Mouse (Mus musculus) gastrocnemius, postnatal 25 days (tissue): ENCODE data around the gene Agpat3. TPM values are rescaled to one million over a fixed set of nuclear protein-coding genes. Genes with fewer than 3 reads are reported as not detected.
A peak's percentile ranks its signal among the peaks of the same experiment; 100 is the strongest.
"Not testable (repeated sequence)": the region's sequence is repeated elsewhere in the genome, so short reads cannot be mapped to it uniquely, and the experiment has no call there.

Experiments
- DNase-seq: peaks from one replicate; pipeline ENCODE4 v3.0.0; 2022
- total RNA-seq, 2 experiments: library from RNA; stranded (reverse); gene quantifications; 1 replicate in 1 of 2; 2 replicates in 1 of 2; pipeline ENCODE4 v1.2.3; 2021

Agpat3 gene
- total RNA-seq, 2 experiments from 2014 or later, result 120 to 123 TPM

DNA sequence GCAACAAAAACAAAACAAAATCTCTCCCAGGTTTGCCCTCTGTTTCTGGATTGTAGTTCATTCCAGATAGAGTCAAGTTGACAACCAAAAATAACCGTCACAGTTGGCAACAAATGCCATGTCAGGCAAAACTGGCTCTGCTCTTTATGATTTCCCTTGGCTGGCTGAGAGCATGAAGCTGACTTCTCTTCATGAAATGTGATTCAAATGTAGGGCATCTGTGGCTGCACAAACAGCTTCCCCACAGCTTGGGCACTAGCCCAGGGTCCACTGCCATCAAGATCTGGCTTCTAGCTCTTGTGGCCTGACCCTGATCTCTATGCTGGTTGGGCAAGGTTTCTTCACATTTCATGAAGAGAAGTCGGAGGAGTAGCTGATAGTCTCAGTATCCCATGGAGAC lies 9.7 kb upstream of the Agpat3 start:
- peak; percentile 62 for DNase-seq

DNA sequence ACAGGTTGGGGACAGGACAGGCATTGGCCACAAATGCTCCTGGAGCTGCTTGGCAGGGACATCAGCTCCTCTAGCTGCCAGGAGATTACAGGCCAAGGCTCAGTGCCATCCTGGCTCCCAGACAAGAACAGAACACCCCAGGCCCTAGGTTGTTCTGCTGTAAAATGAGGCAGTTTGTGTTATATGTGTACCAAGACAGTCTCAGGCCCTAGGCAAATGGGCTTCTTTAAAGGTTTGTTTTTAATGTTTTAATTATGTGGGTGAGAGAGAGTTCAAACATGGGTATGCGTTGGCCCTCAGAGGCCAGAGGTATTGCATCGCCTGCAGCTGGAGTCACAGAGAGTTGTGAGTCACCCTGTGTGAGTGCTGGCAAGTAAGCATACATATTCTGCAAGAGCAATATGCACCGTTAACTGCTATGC lies 8.0 kb upstream of the Agpat3 start:
- DNase-seq, result no peak

DNA sequence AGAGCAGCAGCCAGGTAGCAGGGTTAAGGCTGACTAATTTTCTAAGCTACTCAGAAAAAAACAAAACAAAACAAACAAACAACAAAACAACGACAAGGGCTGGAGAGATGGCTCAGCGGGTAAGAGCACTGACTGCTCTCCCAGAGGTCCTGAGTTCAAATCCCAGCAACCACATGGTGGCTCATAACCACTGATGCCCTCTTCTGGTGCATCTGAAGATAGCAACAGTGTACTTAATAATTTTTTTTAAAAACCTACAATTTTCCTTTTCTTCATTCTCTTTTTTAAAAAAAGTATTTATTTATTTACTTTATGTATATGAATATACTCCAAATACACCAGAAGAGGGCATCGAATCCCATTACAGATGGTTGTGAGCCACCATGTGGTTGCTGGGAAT lies 6.7 kb upstream of the Agpat3 start:
- DNase-seq, result not testable (repeated sequence)

DNA sequence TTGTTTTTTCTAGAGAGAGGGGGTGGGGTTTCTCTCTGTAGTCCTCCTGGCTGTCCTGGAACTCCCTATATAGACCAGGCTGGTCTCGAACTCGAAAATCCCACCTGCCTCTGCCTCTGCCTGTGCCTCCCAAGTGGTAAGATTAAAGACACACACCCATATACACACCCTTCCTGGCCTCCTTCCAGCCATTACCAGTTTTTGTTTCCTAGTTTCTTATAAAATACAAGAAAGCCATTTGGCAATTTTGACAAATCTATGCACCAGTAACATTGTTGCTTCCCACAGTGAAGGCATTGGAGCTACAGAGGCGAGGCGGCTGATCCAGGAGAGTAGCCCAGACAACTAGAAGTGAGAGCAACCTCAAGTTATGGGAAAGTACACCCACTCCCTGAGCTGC lies 6.0 kb upstream of the Agpat3 start:
- no peak for DNase-seq

DNA sequence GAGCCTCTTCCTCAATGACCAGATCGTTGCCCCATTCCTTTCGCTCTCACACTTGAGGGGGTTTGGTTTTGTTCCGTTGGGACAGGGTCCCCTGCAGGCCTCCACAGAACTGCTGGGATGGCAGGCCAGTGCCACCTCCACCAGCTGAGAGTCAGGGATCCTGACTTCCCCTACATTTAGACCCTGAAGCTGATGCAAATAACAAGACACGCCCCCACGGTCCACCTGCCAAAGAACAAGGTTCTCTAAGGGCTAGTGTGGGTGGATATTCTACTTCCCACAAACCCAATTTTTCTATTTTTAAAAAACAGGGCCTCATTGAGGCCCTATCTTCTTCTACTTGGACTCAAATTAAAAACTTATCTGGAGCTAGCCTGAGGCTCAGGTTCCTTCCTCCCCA lies 5.5 kb upstream of the Agpat3 start:
- DNase-seq, result no peak

DNA sequence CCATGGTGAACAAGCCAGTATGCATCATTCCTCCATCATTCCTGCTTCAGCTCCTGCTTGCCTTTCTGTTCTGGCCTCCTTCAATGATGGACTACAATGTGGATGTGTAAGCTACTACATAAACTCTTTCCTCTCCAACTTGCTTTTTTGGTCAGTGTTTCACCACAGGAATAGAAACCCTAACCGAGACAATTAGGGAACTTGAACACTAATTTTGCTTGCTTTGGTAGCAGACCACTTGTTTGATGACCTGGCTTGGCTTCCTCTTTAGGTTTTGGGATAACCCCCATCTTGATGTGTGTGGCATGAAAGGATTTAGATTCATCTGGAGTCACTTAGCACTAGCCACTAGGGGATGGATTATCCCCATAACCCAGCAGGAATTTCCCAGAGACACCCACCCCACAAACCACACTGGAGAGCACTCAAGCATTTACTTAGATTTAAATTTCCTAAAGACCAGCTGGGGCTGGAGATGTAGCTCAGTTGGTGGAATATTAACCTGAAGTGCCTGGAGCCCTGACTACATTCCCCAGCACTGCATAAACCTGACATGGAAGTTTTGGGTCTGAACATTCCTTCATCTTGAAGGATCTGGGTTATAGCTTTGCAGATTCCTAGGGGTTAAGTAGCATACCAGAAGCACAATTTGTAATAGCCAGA lies 3.8 kb upstream of the Agpat3 start:
- no peak for DNase-seq

DNA sequence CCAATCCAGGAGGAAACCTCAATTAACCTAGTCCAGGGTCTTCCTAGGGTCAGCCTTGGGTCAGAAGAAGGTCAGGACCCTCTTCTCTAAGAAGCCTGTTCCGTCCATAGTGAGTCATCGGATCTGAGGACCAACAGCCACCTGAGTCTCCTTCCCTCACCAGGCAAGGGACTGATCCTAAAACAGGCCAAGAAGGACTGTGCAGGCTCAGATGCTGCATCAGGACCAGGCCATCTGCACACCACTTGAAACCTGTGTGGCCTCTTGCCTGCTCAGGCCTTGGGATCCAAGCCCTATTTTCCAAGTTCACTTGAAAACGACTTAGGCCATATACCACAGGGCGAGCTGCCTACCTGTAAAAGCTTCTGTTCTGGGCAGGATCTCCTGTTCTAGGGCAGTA lies 907 bp upstream of the Agpat3 start:
- DNase-seq, result no peak

DNA sequence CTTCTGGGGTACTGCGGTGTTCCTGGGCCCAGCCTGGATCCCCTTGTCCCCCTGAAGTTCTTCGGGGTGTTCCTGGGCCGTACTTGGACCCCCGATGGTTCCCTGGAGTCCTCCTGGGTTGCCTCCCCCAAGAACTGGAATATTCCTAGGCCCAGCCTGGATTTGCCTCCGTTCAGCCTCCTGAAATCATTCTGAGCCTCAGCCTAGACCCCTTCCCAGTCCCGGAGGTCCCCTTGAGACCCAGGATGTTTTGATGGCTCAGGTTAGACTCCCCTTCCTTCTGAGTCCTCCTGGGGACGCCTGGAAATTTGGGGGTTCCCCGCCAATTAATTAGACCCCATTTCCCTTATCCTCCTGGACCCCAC lies 359 bp upstream of the Agpat3 start:
- DNase-seq, result no peak

DNA sequence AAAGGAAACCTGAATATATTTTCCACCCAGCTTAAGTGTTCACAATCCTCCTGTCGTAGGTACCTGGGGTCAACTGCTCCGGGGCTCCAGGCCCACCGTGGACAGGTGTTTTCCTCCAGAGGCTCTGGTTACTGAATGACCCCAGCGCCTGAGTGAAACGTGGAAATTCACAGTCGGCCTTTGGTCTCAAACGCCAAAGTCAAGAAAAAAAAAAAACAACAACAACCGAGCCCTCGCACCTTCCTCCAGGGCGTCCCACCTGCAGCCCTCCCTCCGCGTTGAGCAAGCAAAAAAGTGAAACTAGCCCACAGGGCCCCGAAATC lies 764 bp downstream of the Agpat3 start:
- DNase-seq, result no peak

DNA sequence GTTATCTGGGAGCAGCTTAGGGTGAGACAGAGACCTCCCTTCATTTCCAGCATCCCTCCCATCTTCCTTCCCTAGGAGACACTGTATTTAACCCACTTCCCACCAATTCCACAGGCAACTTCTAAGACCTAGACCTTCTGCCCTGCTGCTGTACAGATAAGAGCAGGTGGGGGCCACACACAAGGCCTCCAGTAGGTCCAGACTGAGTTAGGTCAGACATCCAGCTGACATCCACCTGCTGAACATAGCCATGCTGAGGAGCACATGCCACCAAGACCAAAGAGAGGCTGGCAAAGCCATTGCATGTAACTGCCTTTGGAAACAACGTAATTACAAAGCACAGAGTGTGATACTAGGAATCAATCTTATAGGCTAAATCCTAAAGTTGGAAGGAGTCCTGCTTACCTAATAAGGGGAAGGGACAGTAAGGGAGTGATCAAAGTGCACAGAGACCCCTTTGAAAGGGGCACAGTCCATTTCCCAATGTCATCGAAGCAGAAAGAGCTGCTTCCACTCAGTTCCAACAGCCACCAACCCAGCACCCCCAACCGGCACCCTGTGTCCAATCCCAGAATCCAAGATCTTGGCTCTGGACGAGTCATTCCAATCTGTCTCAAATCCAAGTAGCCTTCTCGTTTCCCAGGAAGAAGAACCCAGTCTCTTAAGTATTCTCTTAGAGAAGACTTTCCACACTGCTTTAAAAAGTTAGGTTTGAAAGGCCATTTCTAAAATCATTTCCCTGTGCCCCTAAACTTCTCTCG lies 1.3 kb downstream of the Agpat3 start:
- no peak for DNase-seq

DNA sequence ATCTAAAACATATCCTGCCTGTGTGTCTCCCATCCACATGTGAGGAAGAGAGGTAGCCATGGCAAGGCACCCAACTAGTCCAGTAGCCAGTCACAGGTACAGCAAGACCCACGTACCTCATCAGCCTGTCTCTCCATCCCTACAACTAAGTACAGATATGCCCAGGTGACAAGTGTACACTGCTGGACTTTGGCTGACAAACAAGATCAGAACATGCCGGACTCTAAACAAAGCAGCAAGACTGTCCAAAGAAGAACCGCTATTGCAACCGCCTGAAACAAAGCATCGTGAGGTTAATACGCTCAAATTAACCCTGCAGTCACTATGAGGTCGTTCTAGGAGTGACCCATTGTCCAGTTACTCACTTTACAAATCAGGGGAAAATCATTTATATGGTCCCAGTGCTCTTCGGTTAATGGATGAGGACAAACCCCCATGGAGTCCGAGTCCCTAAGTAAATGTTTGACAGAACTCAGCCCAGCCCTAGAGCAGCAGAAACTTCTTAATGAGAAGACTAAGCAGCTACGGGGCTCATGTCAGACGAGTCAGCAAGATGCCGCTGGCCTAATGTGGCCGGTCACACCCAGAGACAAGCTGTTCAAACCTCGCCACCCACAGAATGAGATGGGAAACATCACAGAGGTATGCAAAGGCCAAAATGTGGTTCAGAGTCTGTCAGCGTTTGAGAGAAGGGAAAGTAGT lies 2.7 kb downstream of the Agpat3 start:
- DNase-seq, result no peak

DNA sequence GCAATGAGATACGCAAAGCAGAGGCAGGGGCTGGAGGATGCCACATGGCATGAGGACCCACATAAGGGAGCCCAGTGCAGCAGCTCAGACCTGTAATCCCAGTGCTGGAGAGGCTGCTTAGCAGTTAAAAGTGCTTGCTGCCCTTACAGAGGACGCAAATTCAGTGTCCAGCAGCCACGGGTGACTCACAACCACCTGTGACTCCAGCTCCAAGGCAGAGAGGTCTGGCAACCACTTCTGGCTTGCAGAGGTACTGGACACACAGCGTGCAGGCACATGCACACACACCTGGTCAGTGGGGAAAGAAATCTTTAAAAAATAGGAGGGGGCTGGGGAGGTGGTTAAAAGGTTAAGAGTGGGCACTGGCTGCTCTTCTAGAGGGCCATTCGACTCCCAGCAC lies 4.1 kb downstream of the Agpat3 start:
- no peak for DNase-seq

DNA sequence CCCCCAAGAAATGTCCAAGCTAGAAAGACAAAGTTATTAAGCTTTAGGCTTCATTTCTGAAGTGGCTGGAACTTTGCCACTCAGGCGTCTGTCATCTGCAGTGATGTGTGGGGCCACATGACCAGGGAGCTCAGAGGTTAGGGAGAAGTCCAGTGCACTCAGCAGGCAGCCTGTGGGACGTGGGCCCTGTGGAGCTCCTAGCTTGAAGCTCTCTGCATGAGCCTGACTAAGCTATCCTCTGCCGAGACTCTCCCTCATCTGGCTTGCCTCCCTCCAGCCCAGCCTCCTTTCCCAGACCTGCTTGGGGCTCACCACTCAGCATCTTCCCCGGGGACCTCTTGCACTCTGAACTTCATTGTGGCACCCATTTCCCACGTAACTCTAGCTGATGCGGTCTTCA lies 4.8 kb downstream of the Agpat3 start:
- DNase-seq, result no peak

DNA sequence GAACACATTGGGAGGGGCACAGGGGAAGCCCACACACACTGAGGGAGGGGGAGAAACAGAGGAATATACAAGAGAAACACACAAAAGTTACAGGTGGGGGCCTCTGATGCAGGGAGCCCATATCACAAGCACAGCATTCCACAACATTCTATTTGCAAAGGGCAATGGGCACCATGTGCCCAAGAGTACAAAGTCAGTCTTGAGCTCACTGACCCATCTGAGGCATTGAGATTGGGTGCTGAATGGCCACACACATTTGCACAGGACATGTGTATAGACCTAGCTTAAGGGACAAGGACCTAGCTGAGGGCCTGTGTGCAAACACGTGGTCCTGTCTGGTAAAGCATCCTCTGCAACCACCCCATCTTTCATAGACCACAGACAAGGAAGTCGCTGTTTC lies 6.8 kb downstream of the Agpat3 start:
- no peak for DNase-seq

DNA sequence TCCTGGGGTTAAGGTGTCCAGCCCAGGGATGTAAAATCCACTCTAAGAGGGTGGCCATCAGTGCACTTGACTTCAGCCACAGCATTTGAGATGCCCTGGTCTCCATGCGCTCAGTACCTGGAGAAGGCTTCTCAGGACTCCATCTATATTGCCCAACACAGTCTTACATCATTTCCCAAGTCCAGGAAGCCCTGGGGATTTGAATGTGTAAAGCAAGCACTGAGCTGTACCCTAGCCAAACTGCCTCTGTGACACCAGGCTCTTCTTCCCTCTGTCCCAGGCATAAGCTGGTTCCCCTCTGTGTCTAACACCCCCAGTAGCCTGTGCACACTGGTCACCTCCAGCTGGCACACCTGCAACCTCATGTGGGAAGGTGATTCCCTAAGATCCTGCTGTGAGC lies 10.2 kb downstream of the Agpat3 start:
- DNase-seq, result no peak

DNA sequence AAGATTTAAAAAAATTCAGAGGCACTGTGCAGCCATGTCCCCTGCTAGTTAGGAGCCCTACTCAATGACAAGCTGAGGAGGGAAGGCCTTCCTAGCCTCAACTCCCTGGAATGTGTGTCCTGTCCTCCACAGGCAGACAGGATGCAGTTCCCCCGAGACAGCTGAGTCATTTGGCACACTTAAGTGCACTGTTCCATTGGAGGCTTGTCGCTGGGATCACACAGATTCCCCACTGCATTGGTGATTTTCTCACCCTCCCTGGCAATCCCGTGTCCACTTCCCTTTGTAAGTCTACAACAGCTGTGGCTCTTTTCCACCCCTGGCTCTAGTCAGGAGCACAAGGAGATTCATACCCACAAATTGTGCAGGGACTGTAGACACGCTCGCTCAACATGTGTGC lies 14.1 kb downstream of the Agpat3 start:
- peak; percentile 65 for DNase-seq

DNA sequence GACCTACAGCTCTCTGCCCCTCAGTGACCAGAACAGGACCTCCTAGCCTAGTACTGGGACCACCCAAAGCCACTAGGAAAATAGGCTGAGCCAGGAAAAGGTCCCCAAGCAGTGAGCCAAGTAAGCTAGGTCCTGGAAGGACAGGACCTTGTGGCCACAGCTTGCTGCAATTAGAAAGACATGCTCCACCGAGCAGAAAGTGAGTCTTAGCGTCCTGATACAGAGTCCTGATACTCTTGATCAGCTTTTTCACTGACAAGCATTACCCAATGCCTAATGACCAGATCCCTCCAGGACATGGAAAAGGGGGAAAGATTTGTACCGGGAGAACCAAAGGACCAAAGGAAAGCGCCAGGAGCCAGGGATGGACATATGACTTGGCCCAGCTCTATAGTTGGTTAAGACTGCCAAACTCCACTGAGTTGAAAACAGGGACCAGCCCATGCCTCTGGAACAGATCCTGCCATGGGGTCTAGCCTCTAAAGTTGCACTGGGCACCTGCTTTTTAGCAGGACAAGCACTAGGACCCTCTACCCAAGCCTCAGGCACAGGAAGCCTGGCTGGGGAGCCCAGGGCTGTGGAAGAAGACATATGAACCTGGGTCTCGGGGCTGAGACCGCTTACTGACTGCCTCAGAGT lies 17.2 kb downstream of the Agpat3 start:
- DNase-seq, result no peak

DNA sequence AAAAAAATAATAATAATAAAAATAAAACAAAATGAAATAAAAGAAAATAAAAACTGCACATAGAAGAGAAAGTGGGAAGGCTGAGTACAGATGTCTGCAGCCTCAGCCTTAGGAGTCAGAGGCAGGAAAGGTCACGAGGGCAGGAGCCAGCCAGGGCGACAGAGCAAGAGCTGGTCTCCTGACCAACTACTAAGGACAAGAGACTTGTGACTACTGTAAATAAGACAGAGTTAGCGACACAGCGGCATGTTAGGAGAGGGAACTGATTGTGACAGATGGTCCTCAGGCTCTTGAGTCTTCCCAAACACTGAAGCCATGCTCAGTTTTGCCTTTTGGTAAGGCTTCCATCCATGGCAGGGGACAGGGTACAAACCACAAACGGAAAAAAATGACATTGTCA lies 20.7 kb downstream of the Agpat3 start:
- DNase-seq, result no peak

DNA sequence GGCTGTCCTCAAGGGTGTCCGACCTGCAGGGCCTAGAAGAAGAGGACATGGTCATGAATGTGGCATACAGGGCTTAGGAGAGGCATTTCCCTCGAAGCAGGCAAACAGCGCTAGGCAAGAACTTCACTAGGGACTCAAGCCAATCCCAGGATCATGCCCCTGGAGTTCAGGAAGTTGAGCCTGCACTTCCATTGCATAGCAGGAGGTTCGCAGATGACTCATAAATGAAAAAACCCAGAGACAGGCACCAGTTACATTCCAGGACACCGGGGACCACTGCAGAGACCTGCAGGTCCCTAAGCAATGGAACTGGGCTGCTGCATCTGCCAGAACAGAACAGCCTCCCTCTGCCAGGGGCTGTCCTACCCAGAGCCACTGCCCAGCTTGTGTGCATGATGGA lies 23.0 kb downstream of the Agpat3 start:
- DNase-seq, result no peak

DNA sequence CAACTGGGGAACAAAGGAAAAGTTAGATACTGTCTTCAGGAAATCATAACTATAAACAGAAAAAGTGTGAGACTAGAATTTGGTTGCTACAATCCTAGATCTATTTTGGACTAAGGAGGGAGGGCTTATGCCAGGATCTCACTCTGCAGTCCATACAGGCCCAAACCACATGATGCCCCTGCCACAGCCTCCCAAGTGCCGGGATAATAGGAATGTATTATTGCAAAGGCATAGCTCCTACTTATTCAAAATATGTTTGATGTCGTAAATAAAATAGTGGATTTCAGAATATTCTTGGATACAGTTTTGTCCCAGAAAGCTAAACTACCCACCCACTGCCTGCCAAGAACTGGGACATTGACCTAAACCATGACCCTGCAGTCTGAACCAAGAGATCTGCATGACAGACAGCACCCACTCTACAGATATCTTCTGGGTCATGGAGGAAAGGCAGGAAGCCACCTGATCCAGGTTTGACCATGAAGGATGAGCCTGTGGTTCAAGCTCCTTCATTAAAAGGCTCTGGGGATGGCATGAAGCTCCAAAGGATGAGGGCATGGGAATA lies 24.2 kb downstream of the Agpat3 start:
- no peak for DNase-seq

DNA sequence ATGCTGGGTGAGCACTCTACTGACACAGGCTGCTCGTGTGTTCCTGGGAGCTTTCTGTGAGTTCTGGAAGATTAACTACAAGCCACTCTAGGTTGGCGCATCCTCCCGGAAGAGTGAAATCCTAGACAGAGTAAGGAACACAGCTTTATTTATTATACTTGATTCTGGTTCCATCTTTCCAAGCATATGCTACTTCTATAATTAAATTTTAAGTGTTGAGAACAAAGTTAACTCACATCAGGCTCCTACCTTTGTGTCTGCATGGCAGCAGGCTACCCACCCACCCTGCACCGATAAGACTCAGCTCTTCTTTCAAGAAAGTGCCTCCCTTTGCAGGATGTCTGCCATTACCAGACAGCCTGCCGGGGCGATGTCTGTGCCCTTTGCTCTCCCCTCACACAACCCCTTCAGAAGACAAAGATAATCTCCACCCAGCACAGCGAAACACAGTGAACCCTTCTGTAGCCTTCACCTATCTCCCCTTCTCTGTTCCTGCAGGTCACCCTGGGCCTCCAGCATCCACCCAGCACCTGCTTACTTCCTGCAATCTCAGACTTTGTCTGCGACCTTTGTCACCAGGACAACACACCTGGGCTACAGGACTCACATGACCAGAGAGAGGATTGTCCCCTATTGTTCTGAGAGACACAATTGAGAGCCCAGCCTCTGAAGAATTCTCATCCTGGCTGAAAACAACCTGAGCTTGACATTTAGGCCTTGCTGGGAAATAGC lies 26.2 kb downstream of the Agpat3 start:
- no peak for DNase-seq

DNA sequence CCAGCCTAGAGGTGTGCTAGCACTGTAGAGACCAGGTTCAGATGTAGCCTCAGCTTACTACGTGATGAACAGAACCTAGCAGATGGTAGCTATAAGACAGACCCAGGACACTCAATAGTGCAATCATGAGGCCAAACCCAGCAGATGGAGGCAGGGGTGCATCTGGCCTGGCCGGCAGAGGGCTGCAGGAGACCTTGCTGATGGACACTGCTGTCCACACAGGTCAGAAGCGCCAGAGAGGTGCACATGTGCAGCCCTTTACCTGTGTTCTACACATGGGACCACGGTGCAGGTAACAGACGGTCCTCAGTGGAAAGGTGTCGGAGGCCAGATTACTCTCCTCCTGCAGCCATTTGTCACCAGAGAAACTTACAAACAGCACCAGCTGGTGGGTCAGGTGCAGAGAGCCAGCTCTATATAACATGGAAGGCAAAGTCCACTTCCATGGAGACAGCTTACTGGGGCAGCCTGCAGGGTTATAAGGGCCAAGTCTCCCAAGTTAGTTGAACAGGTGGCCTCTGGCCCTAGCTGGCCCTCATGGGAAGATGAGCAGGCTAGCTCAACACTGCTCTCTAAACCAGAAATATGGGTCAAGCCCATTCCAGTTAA lies 27.6 kb downstream of the Agpat3 start:
- no peak for DNase-seq
